Mouse (Mus musculus): ENCODE measurements around the gene Fancm. TPM values are rescaled to one million over a fixed set of nuclear protein-coding genes. Genes with fewer than 3 reads are reported as not detected.
"Not testable (repeated sequence)": the region's sequence is repeated elsewhere in the genome, so short reads cannot be mapped to it uniquely, and the experiment has no call there.

Gene Fancm
- polyA plus RNA-seq, 1 experiment from 2014 or later, result 11.3 TPM

GRCm38 (mm10) chr12:65072911-65073610, 2.3 kb upstream of the Fancm start:
- peak; percentile 65 for ATAC-seq (ENCODE audit: borderline replicate concordance, extremely low read depth, low FRiP score, low TSS enrichment)
- H3K4me3 ChIP-seq, result peak overlapping the region; percentile 75

GRCm38 (mm10) chr12:65073611-65074178, 1.7 kb upstream of the Fancm start, which contains the start of gene Fkbp3:
TSS of gene Fkbp3 (minus strand) at chr12:65074007.
- H3K4me3 ChIP-seq, result peak within 1 kb of the TSS; percentile 75
- peak; percentile 100 for ATAC-seq (ENCODE audit: borderline replicate concordance, extremely low read depth, low FRiP score, low TSS enrichment)
- H3K4me1 ChIP-seq, result peaks cover 29% of the 10 kb centered on the region
- H3K4me2 ChIP-seq, result peak within 1 kb of the TSS; percentile 58
- WGBS, result under 1% methylated on average over 43 of the region's 49 CpGs
- H3K9ac ChIP-seq, result peak within 1 kb of the TSS; percentile 79
- no peaks in the 10 kb centered on the region for H3K27me3 ChIP-seq
- no peaks in the 10 kb centered on the region for H3K9me3 ChIP-seq
- H3K27ac ChIP-seq, result peak within 1 kb of the TSS; percentile 94
- H3K36me3 ChIP-seq, result peaks cover 5% of the 10 kb centered on the region; the same call in 1 of the 2 replicates

More at GRCm38 (mm10) chr12:65072911-65073610, 2.3 kb upstream of the Fancm start:
- Histone ChIP-seq H3K27me3 (no peaks in the 10 kb centered on the region), H3K9ac (peak overlapping the region; percentile 79), H3K9me3 (no peaks in the 10 kb centered on the region), H3K27ac (peak overlapping the region; percentile 94), H3K4me2 (peak overlapping the region; percentile 58), H3K36me3 (peaks cover 8% of the 10 kb centered on the region; the same call in 1 of the 2 replicates), H3K4me1 (peaks cover 31% of the 10 kb centered on the region)
- 2% methylated on average over 21 of the region's 21 CpGs for WGBS

DNA sequence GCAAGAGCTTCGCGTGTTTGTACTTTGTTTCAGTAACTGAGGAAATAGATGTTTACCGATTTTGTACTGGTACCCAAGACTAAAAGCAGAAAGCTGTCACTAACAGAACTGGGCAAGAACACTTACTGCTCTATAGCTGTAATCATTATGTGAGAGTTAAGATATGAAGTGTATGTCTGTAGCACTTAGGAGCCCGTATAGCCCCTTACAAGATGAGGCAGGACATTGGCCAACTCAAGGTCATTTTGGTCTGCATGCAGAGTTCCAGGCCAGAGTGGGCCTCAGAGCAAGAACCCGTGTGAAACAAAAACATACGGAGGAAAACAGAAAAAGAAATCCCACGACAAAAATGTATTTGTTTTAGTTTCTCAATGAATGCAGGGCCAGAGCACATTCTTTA, 752 bp upstream of the Fancm start:
- ATAC-seq (ENCODE audit: borderline replicate concordance, extremely low read depth, low FRiP score, low TSS enrichment), result no peak
- peak overlapping the region; percentile 94; the same call in 1 of the 2 replicates for H3K27ac ChIP-seq
- no peaks in the 10 kb centered on the region for H3K27me3 ChIP-seq
- no peaks in the 10 kb centered on the region for H3K9me3 ChIP-seq
- H3K4me3 ChIP-seq, result peak overlapping the region; percentile 75
- H3K9ac ChIP-seq, result peak overlapping the region; percentile 79; the same call in 1 of the 2 replicates
- H3K4me2 ChIP-seq, result peak overlapping the region; percentile 58
- WGBS, result 32% methylated on average over 7 of the region's 7 CpGs
- no peaks in the 10 kb centered on the region for H3K36me3 ChIP-seq
- peaks cover 29% of the 10 kb centered on the region for H3K4me1 ChIP-seq

- ATAC-seq (ENCODE audit: borderline replicate concordance, extremely low read depth, low FRiP score, low TSS enrichment), result 0 out of 2 replicates have a peak, but pooled peaks have one; percentile 0
- WGBS, result 0% methylated on average over 41 of the region's 41 CpGs
- Histone ChIP-seq H3K4me2 (peak overlapping the region; percentile 58), H3K9me3 (no peaks in the 10 kb centered on the region), H3K27me3 (no peaks in the 10 kb centered on the region), H3K9ac (peak overlapping the region; percentile 78), H3K27ac (peak overlapping the region; percentile 85), H3K4me1 (peaks cover 29% of the 10 kb centered on the region), H3K4me3 (peak overlapping the region; percentile 75), H3K36me3 (peaks cover 6% of the 10 kb centered on the region; the same call in 1 of the 2 replicates)
Observed at GRCm38 (mm10) chr12:65075733-65076310, 419 bp downstream of the Fancm start.

DNA sequence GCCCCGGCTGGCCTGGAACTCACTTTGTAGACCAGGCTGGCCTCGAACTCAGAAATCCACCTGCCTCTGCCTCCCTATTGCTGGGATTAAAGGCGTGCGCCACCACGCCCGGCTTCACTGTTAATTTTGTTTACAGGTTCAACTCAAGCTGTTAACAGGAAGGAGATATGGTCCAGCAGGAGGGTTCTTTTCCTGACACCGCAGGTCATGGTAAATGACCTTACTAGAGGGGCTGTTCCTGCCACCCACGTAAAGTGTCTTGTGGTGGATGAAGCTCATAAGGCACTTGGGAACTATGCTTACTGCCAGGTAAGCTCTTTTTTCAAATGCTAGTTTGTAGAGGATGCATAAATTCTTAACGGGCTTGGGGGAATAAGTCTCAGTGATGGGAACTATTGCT, 1.5 kb downstream of the Fancm start:
- no peak for ATAC-seq (ENCODE audit: borderline replicate concordance, extremely low read depth, low FRiP score, low TSS enrichment)
- no peak overlapping the region for H3K27ac ChIP-seq
- WGBS, result 64% methylated on average over 9 of the region's 9 CpGs
- H3K4me2 ChIP-seq, result peak overlapping the region; percentile 58
- H3K9ac ChIP-seq, result no peak overlapping the region
- peaks cover 29% of the 10 kb centered on the region for H3K4me1 ChIP-seq
- H3K27me3 ChIP-seq, result no peaks in the 10 kb centered on the region
- H3K36me3 ChIP-seq, result peaks cover 6% of the 10 kb centered on the region; the same call in 1 of the 2 replicates
- peak overlapping the region; percentile 75 for H3K4me3 ChIP-seq
- H3K9me3 ChIP-seq, result no peaks in the 10 kb centered on the region

GRCm38 (mm10) chr12:65108746-65109145, 33.3 kb downstream of the Fancm start:
- Histone ChIP-seq H3K9ac (no peak overlapping the region), H3K4me2 (no peak overlapping the region), H3K4me1 (no peaks in the 10 kb centered on the region), H3K4me3 (no peak overlapping the region), H3K27ac (no peak overlapping the region), H3K36me3 (peaks cover 27% of the 10 kb centered on the region), H3K27me3 (no peaks in the 10 kb centered on the region), H3K9me3 (no peaks in the 10 kb centered on the region)
- no peak for ATAC-seq (ENCODE audit: borderline replicate concordance, extremely low read depth, low FRiP score, low TSS enrichment)
- 79% methylated on average over 1 of the region's 1 CpGs for WGBS

GRCm38 (mm10) chr12:65111503-65111902, 36.1 kb downstream of the Fancm start:
- H3K4me3 ChIP-seq, result no peak overlapping the region
- no peaks in the 10 kb centered on the region for H3K27me3 ChIP-seq
- H3K36me3 ChIP-seq, result 0 out of 2 replicates have a peak, but pooled peaks cover 15% of the 10 kb centered on the region
- H3K9ac ChIP-seq, result no peak overlapping the region
- WGBS, result 90% methylated on average over 3 of the region's 3 CpGs
- no peaks in the 10 kb centered on the region for H3K4me1 ChIP-seq
- no peak overlapping the region for H3K4me2 ChIP-seq
- no peak overlapping the region for H3K27ac ChIP-seq
- no peaks in the 10 kb centered on the region for H3K9me3 ChIP-seq
- no peak for ATAC-seq (ENCODE audit: borderline replicate concordance, extremely low read depth, low FRiP score, low TSS enrichment)

DNA sequence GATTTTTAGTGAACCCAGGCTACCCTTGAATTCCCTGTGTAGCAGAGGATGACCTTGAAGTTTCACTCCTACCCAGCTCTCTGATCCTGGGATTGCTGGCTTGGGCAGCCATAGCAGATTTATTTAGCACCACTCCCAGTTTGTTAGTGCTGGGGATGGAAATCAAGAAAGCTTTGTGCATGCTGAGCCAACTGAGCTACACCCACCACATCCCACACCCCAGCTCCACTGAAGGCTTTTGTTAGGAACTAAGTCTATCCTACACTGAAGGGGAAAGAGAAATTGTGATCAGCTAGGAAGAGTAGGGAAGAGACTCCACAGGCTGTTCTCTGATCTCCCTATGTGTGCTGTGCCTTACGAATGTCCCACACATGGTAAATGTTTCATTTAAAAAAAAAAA, 37.4 kb downstream of the Fancm start:
- ATAC-seq (ENCODE audit: borderline replicate concordance, extremely low read depth, low FRiP score, low TSS enrichment), result no peak
- H3K4me2 ChIP-seq, result no peak overlapping the region
- no peaks in the 10 kb centered on the region for H3K27me3 ChIP-seq
- H3K4me3 ChIP-seq, result no peak overlapping the region
- no peaks in the 10 kb centered on the region for H3K9me3 ChIP-seq
- H3K27ac ChIP-seq, result no peak overlapping the region
- 93% methylated on average over 1 of the region's 1 CpGs for WGBS
- H3K36me3 ChIP-seq, result peaks cover 12% of the 10 kb centered on the region; the same call in 1 of the 2 replicates
- no peaks in the 10 kb centered on the region for H3K4me1 ChIP-seq
- no peak overlapping the region for H3K9ac ChIP-seq

- peaks cover 18% of the 10 kb centered on the region; the same call in 1 of the 2 replicates for H3K36me3 ChIP-seq
- no peak overlapping the region for H3K9ac ChIP-seq
- no peak overlapping the region for H3K4me3 ChIP-seq
- H3K27ac ChIP-seq, result no peak overlapping the region
- no peaks in the 10 kb centered on the region for H3K27me3 ChIP-seq
- 90% methylated on average over 4 of the region's 4 CpGs for WGBS
- no peaks in the 10 kb centered on the region for H3K9me3 ChIP-seq
- H3K4me1 ChIP-seq, result no peaks in the 10 kb centered on the region
- no peak for ATAC-seq (ENCODE audit: borderline replicate concordance, extremely low read depth, low FRiP score, low TSS enrichment)
- no peak overlapping the region for H3K4me2 ChIP-seq
Observed at GRCm38 (mm10) chr12:65113925-65114324, 38.5 kb downstream of the Fancm start.

DNA sequence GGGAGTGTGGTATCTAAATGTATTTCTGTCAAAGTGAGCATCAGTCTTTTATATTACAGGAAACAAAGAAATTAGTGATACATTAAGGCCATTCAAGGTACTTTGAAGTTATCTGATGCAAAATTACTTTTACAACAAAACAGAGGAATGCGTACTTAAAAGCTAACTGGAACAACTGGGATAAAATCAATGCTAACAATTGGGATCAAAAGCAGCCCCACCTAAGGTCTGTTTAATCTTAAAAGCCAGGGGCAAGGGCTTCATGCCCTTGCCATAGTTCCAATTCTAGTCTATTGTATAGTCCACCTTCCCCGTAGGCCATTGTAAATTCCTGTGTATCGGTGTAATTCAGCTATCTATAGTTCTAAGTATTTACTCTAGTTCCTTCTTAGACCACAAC, 39.6 kb downstream of the Fancm start:
- not testable (repeated sequence) for H3K9me3 ChIP-seq; ATAC-seq (ENCODE audit: borderline replicate concordance, extremely low read depth, low FRiP score, low TSS enrichment); H3K27ac ChIP-seq; H3K4me3 ChIP-seq; H3K4me2 ChIP-seq; H3K4me1 ChIP-seq; H3K27me3 ChIP-seq; H3K9ac ChIP-seq
- peaks cover 25% of the 10 kb centered on the region; the same call in 1 of the 2 replicates for H3K36me3 ChIP-seq
- 79% methylated on average over 3 of the region's 3 CpGs for WGBS

- Histone ChIP-seq H3K4me3 (no peak overlapping the region), H3K9ac (no peak overlapping the region), H3K36me3 (peaks cover 35% of the 10 kb centered on the region; the same call in 1 of the 2 replicates), H3K9me3 (no peaks in the 10 kb centered on the region), H3K27me3 (no peaks in the 10 kb centered on the region), H3K4me2 (no peak overlapping the region), H3K27ac (no peak overlapping the region), H3K4me1 (no peaks in the 10 kb centered on the region)
- 87% methylated on average over 7 of the region's 7 CpGs for WGBS
- no peak for ATAC-seq (ENCODE audit: borderline replicate concordance, extremely low read depth, low FRiP score, low TSS enrichment)
Observed at GRCm38 (mm10) chr12:65118968-65119367, 43.6 kb downstream of the Fancm start.

DNA sequence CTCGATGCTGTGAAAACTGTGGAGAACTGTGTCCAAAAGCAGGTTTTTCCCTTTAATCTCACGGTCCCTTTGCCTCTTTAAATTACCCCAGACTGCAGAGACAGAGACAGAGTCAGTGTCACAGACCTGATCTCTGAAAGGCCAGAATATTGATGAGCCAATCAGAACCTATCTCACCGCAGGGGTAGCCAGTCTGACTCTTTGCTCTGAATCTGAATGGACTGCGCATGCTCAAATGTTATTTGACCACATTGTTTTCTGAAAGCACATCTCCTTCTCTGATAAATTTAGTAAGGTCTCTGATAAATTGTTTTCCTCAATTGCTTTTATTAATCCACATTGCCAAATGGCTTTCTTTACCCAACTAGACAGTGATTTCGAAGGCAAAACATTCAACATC, 44.0 kb downstream of the Fancm start:
- no peaks in the 10 kb centered on the region for H3K9me3 ChIP-seq
- H3K9ac ChIP-seq, result no peak overlapping the region
- no peaks in the 10 kb centered on the region for H3K4me1 ChIP-seq
- H3K4me2 ChIP-seq, result no peak overlapping the region
- H3K4me3 ChIP-seq, result no peak overlapping the region
- H3K27ac ChIP-seq, result no peak overlapping the region
- H3K36me3 ChIP-seq, result peaks cover 35% of the 10 kb centered on the region; the same call in 1 of the 2 replicates
- H3K27me3 ChIP-seq, result no peaks in the 10 kb centered on the region
- ATAC-seq (ENCODE audit: borderline replicate concordance, extremely low read depth, low FRiP score, low TSS enrichment), result no peak
- WGBS, result 92% methylated on average over 5 of the region's 5 CpGs
